Mouse (Mus musculus): ENCODE data around the gene Adgb. TPM values are rescaled to one million over a fixed set of nuclear protein-coding genes. Genes with fewer than 3 reads are reported as not detected.

Gene Adgb
- polyA plus RNA-seq, 1 experiment from 2014 or later = 0.13 TPM

DNA sequence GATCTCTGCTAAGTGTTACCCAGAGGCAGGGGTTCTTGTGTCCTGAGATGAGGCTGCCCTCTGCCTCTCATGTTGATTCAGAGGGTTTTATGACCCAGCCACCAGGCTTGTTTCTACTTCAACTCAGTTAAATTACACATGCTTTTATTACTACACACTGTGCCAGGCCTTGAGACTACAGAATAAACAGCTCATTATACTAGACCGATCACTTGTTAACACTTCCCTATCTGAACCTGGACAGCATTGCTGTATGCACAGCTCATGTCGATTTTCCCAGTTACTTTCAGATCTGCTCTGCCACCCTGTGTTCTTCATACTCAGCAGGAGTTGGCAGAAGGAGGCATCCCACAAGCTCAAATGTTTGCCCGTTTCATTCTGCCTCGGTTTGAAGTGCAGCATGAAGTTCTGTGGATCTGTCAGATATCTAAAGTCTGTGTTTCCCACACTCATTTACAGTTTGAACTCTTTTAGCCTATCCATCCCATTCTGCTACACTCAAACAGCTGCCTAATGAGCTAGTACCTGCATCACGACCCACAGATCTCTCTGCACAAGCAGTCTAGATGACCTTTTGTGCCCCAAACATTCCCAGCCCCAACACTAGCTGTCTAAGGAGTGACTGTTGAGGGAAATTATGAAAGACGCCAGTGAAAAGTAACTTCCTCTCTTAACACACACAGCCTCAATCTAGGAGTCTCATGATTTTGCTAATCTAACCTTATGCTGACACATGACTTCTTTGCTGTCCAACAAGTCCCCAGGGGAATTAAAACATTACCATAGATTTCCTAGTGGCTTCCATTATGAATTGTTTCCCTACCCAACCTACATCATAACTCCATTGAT is 3.2 kb downstream of the Adgb start:
- Histone ChIP-seq H3K9ac (ENCODE audit: low read length) (no peak overlapping the region), H3K4me2 (replicated peaks; ENCODE audit: low read depth) (no peak overlapping the region), H3K9me3 (ENCODE audit: control insufficient read depth, low read length) (no peaks in the 10 kb centered on the region), H3K4me3 (ENCODE audit: low read depth, low read length) (no peak overlapping the region), H3K4me1 (replicated peaks; ENCODE audit: control insufficient read depth, insufficient read depth) (0 out of 2 replicates have a peak, but pooled peaks cover 2% of the 10 kb centered on the region), H3K27me3 (ENCODE audit: control insufficient read depth, insufficient read depth, low read length) (no peaks in the 10 kb centered on the region), H3K36me3 (ENCODE audit: control insufficient read depth, insufficient read depth, low read length) (no peaks in the 10 kb centered on the region), H3K27ac (replicated peaks) (no peak overlapping the region)
- DNase-seq (ENCODE audit: low spot score) (no peak), ATAC-seq (ENCODE audit: low FRiP score, low TSS enrichment) (no peak)
- no peak for TF ChIP-seq CTCF (IDR thresholded peaks at IDR 0.05; ENCODE audit: low read depth)
- WGBS = 48% methylated on average over 6 of the region's 6 CpGs

DNA sequence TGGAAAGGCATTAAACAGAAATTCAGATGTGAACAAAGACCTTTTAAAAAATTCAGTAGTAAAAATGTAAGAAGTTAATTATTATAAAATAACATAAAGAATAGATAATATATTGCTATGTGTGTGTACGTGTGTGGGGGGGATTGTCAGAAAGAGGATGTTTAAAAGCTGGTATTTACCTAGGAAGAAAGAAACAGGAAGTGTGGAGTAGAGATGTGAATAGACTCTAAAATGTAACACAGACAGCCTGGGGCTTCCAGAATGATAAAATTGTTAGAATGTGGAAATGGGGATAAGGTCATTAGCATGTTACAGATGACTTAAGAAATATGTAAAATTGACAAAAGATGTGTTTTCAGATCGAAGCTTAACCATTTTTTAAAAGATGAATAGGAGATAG is 12.0 kb downstream of the Adgb start:
- Histone ChIP-seq H3K27me3 (ENCODE audit: control insufficient read depth, insufficient read depth, low read length) (no peaks in the 10 kb centered on the region), H3K4me3 (ENCODE audit: low read depth, low read length) (no peak overlapping the region), H3K4me2 (replicated peaks; ENCODE audit: low read depth) (no peak overlapping the region), H3K9ac (ENCODE audit: low read length) (no peak overlapping the region), H3K27ac (replicated peaks) (no peak overlapping the region), H3K4me1 (replicated peaks; ENCODE audit: control insufficient read depth, insufficient read depth) (no peaks in the 10 kb centered on the region), H3K36me3 (ENCODE audit: control insufficient read depth, insufficient read depth, low read length) (no peaks in the 10 kb centered on the region), H3K9me3 (ENCODE audit: control insufficient read depth, low read length) (no peaks in the 10 kb centered on the region)
- DNase-seq (ENCODE audit: low spot score) (no peak), ATAC-seq (ENCODE audit: low FRiP score, low TSS enrichment) (no peak)
- WGBS = 62% methylated on average over 2 of the region's 2 CpGs
- TF ChIP-seq CTCF (IDR thresholded peaks at IDR 0.05; ENCODE audit: low read depth) (no peak), EP300 (optimal IDR thresholded peaks at IDR 0.05) (no peak)

DNA sequence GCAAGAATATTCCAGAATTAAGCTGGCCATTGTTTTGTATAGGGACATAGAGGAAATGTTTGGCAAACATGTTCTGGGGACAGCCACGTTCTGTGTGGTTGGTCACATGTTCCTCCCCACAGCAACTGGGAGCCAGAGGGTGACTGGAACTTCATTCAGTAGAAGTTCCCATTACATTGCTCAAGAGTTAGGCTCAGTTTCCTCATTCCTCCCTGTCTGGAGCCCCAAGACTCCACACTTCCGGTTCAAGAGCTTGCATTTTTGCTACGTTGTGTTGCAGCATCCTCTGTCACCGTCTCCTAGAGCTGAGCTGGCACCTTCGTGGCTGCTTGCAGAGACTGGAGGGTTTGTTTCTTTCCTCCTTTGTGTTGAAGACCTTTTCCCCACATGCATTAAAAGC is 15.1 kb downstream of the Adgb start:
- H3K9me3 ChIP-seq (ENCODE audit: control insufficient read depth, low read length) = no peaks in the 10 kb centered on the region
- ATAC-seq (ENCODE audit: low FRiP score, low TSS enrichment) (no peak), DNase-seq (ENCODE audit: low spot score) (no peak)
- H3K36me3 ChIP-seq (ENCODE audit: control insufficient read depth, insufficient read depth, low read length) = no peaks in the 10 kb centered on the region
- no peaks in the 10 kb centered on the region for H3K27me3 ChIP-seq (ENCODE audit: control insufficient read depth, insufficient read depth, low read length)
- H3K4me2 ChIP-seq (replicated peaks; ENCODE audit: low read depth) = no peak overlapping the region
- no peak overlapping the region for H3K9ac ChIP-seq (ENCODE audit: low read length)
- TF ChIP-seq CTCF (IDR thresholded peaks at IDR 0.05; ENCODE audit: low read depth) = no peak
- TF ChIP-seq EP300 (optimal IDR thresholded peaks at IDR 0.05) = no peak
- no peaks in the 10 kb centered on the region for H3K4me1 ChIP-seq (replicated peaks; ENCODE audit: control insufficient read depth, insufficient read depth)
- no peak overlapping the region for H3K27ac ChIP-seq (replicated peaks)
- WGBS = 77% methylated on average over 5 of the region's 5 CpGs
- no peak overlapping the region for H3K4me3 ChIP-seq (ENCODE audit: low read depth, low read length)

DNA sequence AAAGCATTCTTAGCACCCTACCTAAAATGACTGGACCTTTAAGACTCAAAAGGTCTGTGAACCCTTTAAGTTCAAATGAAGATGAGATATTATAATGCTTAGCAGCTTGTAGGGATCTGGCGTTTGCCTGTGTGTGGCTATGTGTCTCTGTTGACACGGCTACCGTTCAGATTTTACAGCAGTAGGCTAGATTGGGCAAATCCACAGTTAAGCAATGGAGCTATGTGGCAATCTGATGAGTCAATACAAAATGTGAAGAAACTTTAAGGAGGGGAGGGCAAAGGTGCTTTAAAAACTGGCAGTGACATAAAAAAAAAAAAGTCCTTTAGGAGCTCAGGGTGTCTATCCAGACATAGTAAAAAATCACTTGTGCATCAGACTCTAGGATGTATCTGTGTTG is 23.1 kb downstream of the Adgb start:
- Histone ChIP-seq H3K27me3 (ENCODE audit: control insufficient read depth, insufficient read depth, low read length) (no peaks in the 10 kb centered on the region), H3K36me3 (ENCODE audit: control insufficient read depth, insufficient read depth, low read length) (no peaks in the 10 kb centered on the region), H3K4me1 (replicated peaks; ENCODE audit: control insufficient read depth, insufficient read depth) (no peaks in the 10 kb centered on the region), H3K27ac (replicated peaks) (no peak overlapping the region), H3K9ac (ENCODE audit: low read length) (no peak overlapping the region), H3K4me3 (ENCODE audit: low read depth, low read length) (no peak overlapping the region), H3K4me2 (replicated peaks; ENCODE audit: low read depth) (no peak overlapping the region), H3K9me3 (ENCODE audit: control insufficient read depth, low read length) (no peaks in the 10 kb centered on the region)
- 62% methylated on average over 3 of the region's 3 CpGs for WGBS
- ATAC-seq (ENCODE audit: low FRiP score, low TSS enrichment) = no peak
- TF ChIP-seq EP300 (optimal IDR thresholded peaks at IDR 0.05) (no peak), CTCF (IDR thresholded peaks at IDR 0.05; ENCODE audit: low read depth) (no peak)
- no peak for DNase-seq (ENCODE audit: low spot score)

DNA sequence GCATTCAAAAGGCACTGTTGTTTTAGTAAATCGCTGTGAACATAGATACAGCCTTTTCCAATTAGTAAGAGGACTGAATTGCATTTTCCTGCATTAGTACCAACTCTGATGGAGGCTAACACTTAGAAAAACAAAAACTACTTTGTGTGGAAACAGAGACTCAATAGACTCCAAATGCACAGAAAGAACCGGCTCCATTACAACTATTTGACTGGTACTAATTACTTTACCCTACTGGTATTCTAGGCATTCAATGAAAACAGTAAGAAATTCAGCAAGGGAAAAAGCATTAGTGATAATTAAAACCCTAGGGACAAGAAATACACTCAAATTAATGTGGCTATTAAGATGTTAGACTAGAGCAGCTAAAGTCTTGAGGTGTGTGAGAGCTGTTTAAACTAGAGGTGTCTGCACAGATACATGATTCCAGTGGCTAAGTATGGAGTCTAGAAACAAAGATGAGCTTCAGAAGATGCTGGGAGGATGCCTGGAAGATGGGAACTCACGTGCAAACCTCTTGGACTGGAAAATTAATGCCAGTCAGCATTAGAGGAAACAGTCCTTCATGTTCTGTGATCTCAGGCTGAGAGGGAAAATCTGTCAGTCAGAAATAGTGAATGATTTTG is 27.2 kb downstream of the Adgb start:
- H3K36me3 ChIP-seq (ENCODE audit: control insufficient read depth, insufficient read depth, low read length) = no peaks in the 10 kb centered on the region
- WGBS = 69% methylated on average over 3 of the region's 3 CpGs
- ATAC-seq (ENCODE audit: low FRiP score, low TSS enrichment) (no peak), DNase-seq (ENCODE audit: low spot score) (no peak)
- H3K9me3 ChIP-seq (ENCODE audit: control insufficient read depth, low read length) = no peaks in the 10 kb centered on the region
- no peak for TF ChIP-seq CTCF (IDR thresholded peaks at IDR 0.05; ENCODE audit: low read depth)
- TF ChIP-seq EP300 (optimal IDR thresholded peaks at IDR 0.05) = no peak
- no peaks in the 10 kb centered on the region for H3K27me3 ChIP-seq (ENCODE audit: control insufficient read depth, insufficient read depth, low read length)
- H3K9ac ChIP-seq (ENCODE audit: low read length) = no peak overlapping the region
- H3K4me3 ChIP-seq (ENCODE audit: low read depth, low read length) = no peak overlapping the region
- no peak overlapping the region for H3K4me2 ChIP-seq (replicated peaks; ENCODE audit: low read depth)
- no peak overlapping the region for H3K27ac ChIP-seq (replicated peaks)
- H3K4me1 ChIP-seq (replicated peaks; ENCODE audit: control insufficient read depth, insufficient read depth) = no peaks in the 10 kb centered on the region

DNA sequence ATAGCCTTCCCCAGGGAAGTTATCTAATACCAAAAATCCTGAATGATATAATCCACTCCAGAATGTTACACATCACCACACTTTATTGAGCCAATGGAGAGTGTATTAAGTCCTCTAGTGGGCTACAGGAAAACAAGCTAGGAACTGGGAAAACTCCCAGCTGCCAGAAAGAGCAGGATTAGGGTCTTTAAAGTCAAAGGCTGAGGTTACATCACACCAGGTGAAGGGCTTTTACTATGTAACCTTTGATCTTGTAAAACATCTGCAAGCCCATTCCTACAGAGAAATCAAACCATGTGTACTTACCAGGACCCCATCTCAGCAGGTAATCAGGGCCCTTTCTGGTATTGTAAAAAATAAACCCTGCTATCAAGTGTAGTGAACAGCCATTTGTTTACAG is 28.6 kb downstream of the Adgb start:
- Histone ChIP-seq H3K36me3 (ENCODE audit: control insufficient read depth, insufficient read depth, low read length) (no peaks in the 10 kb centered on the region), H3K27ac (replicated peaks) (no peak overlapping the region), H3K4me2 (replicated peaks; ENCODE audit: low read depth) (no peak overlapping the region), H3K9ac (ENCODE audit: low read length) (no peak overlapping the region), H3K9me3 (ENCODE audit: control insufficient read depth, low read length) (no peaks in the 10 kb centered on the region), H3K4me3 (ENCODE audit: low read depth, low read length) (no peak overlapping the region), H3K27me3 (ENCODE audit: control insufficient read depth, insufficient read depth, low read length) (no peaks in the 10 kb centered on the region), H3K4me1 (replicated peaks; ENCODE audit: control insufficient read depth, insufficient read depth) (no peaks in the 10 kb centered on the region)
- no peak for ATAC-seq (ENCODE audit: low FRiP score, low TSS enrichment)
- no peak for DNase-seq (ENCODE audit: low spot score)
- TF ChIP-seq CTCF (IDR thresholded peaks at IDR 0.05; ENCODE audit: low read depth) (no peak), EP300 (optimal IDR thresholded peaks at IDR 0.05) (no peak)
